Mouse (Mus musculus) myocyte (in vitro differentiated cells): ENCODE measurements at regions not wholly inside any gene's neighbourhood (a gene's known extent, or its start where the extent isn't known, plus 50 kb on each side); places are given as distances from the start of the nearest gene placed in this dataset.
A peak's percentile ranks its signal among the peaks of the same experiment; 100 is the strongest.

Experiments
- CEBPB ChIP-seq: IDR thresholded peaks from 2 replicates; pipeline ENCODE4 v1.6.1; 2011; ENCODE audit warnings: mild to moderate bottlenecking, moderate library complexity; ENCODE audit not compliant: poor library complexity, insufficient read depth, severe bottlenecking
- E2F4 ChIP-seq: IDR thresholded peaks from one replicate; pipeline ENCODE4 v1.6.1; 2011; ENCODE audit warnings: mild to moderate bottlenecking, control low read depth, moderate library complexity; ENCODE audit not compliant: insufficient read depth
- MAX ChIP-seq: IDR thresholded peaks from one replicate; pipeline ENCODE4 v1.6.1; 2011; ENCODE audit warnings: low read depth, mild to moderate bottlenecking, control low read depth
- MYOD1 ChIP-seq, 3 experiments: IDR thresholded peaks; one replicate each; pipeline ENCODE4 v1.6.1; 2011; ENCODE audit warnings: control low read depth in 2 of 3, low read depth in 2 of 3, mild to moderate bottlenecking in 2 of 3, moderate library complexity in 1 of 3; ENCODE audit not compliant: insufficient read length in 2 of 3, control insufficient read depth in 1 of 3
- MYOG ChIP-seq, 3 experiments: IDR thresholded peaks; one replicate each; pipeline ENCODE4 v1.6.1; 2011; ENCODE audit warnings: control low read depth in 2 of 3, low read depth in 2 of 3, mild to moderate bottlenecking in 2 of 3; ENCODE audit not compliant: insufficient read length in 2 of 3, control insufficient read depth in 1 of 3, insufficient read depth in 1 of 3
- POLR2A ChIP-seq: IDR thresholded peaks from one replicate; pipeline ENCODE4 v1.6.1; 2011; ENCODE audit warnings: low read depth, mild to moderate bottlenecking, control low read depth, moderate library complexity; ENCODE audit not compliant: insufficient read length
- POLR2AphosphoS2 ChIP-seq: IDR thresholded peaks from one replicate; pipeline ENCODE4 v1.6.1; 2011; ENCODE audit warnings: low read depth, control low read depth; ENCODE audit not compliant: insufficient read length
- REST ChIP-seq: IDR thresholded peaks from one replicate; pipeline ENCODE4 v1.6.1; 2011; ENCODE audit warnings: mild to moderate bottlenecking, control low read depth, moderate library complexity; ENCODE audit not compliant: insufficient read depth, insufficient read length
- SRF ChIP-seq: IDR thresholded peaks from one replicate; pipeline ENCODE4 v1.6.1; 2011; ENCODE audit warnings: low read depth; ENCODE audit not compliant: control insufficient read depth, insufficient read length
- TCF12 ChIP-seq: IDR thresholded peaks from one replicate; pipeline ENCODE4 v1.6.1; 2011; ENCODE audit warnings: mild to moderate bottlenecking, control low read depth; ENCODE audit not compliant: poor library complexity, insufficient read depth, severe bottlenecking
- TCF3 ChIP-seq: IDR thresholded peaks from one replicate; pipeline ENCODE4 v1.6.1; 2011; ENCODE audit warnings: low read depth, control low read depth; ENCODE audit not compliant: insufficient read length
- USF1 ChIP-seq: IDR thresholded peaks from one replicate; pipeline ENCODE4 v1.6.1; 2011; ENCODE audit warnings: low read depth, mild to moderate bottlenecking, control low read depth, moderate library complexity

DNA sequence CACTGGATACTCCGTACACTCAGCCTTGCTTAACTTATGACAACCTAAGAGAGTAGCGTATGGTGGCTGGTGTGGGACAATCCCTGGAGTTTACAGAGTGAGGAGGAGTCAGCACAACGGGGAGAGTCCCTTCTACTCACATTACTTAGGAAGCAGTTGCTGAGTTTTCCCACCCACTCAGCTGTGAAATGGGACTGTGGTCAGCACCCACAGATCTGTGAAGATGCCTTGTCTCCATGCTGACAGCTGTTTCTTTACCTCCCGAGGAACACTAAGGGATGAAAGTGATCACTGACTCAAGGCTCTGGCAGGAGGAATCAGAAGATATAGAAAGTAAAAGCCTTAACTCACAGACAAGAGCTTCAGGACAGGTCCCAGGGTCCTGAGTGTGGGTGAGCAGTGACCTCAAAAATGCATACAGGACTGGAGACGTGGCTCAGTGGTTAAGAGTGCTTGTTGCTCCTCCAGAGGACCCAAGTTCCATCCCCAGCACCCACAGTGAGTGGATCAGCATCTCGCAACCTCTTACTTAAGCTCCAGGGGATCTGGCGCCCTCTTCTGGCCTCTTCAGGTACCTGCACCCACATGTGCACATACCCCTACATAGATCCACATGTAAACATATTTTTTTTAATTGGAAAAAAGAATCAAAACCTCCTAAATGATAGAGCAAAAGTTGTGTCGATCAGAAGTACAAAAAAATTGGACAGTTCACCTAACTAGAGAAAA is 97.8 kb downstream of the Kctd15 start:
- TF ChIP-seq TCF12 = no peak
- TF ChIP-seq MAX = no peak
- no peak for TF ChIP-seq POLR2A
- TF ChIP-seq POLR2AphosphoS2 = no peak
- peak in 2 of 3 experiments; percentile 68 for TF ChIP-seq MYOD1 (IDR thresholded peaks at IDR 0.05; ENCODE audit: control insufficient read depth in 1 of 3, insufficient read length in 2 of 3, low read depth in 2 of 3)
- no peak for TF ChIP-seq E2F4
- TF ChIP-seq USF1 = no peak
- TF ChIP-seq MYOG (IDR thresholded peaks at IDR 0.05; ENCODE audit: control insufficient read depth in 1 of 3, insufficient read depth in 1 of 3, insufficient read length in 2 of 3, low read depth in 2 of 3) = peak in 1 of 3 experiments; percentile 73
- TF ChIP-seq REST = no peak
- no peak for TF ChIP-seq SRF
- TF ChIP-seq CEBPB = no peak
- no peak for TF ChIP-seq TCF3
